Mouse (Mus musculus) forebrain, embryonic 14.5 days (tissue): Measurements from ENCODE around the gene Pdcd1lg2. TPM values are rescaled to one million over a fixed set of nuclear protein-coding genes. Genes with fewer than 3 reads are reported as not detected.

ENCODE experiments used
- ATAC-seq: fragments of 200-750 bp; cut with Nextera tagmentation; 2 replicates; pipeline ENCODE4 v1.8.0; 2017; ENCODE audit warnings: mild to moderate bottlenecking, moderate library complexity
- DNase-seq: peaks from one replicate; pipeline ENCODE4 v3.0.0-alpha.2; 2015; ENCODE audit warnings: low spot score
- H3K27ac ChIP-seq: fragments of 300-500 bp; sonication (generic); 2 replicates; pipeline ENCODE4 v1.5.1; 2014; ENCODE audit warnings: low read depth, mild to moderate bottlenecking, control low read depth, low read length, moderate library complexity
- H3K27me3 ChIP-seq: fragments of 300-500 bp; sonication (generic); replicated peaks from 2 replicates; pipeline ENCODE4 v1.6.1; 2014; ENCODE audit warnings: low read length, control low read depth, mixed read lengths; ENCODE audit not compliant: control insufficient read depth, insufficient read depth
- H3K36me3 ChIP-seq: fragments of 300-500 bp; sonication (generic); 2 replicates; pipeline ENCODE4 v1.6.1; 2014; ENCODE audit warnings: low read length, control low read depth; ENCODE audit not compliant: control insufficient read depth, insufficient read depth
- H3K4me1 ChIP-seq: fragments of 300-500 bp; sonication (generic); 2 replicates; pipeline ENCODE4 v1.6.1; 2014; ENCODE audit warnings: antibody characterized with exemption, low read length, control low read depth; ENCODE audit not compliant: control insufficient read depth, insufficient read depth
- H3K4me2 ChIP-seq: fragments of 300-500 bp; sonication (generic); 2 replicates; pipeline ENCODE4 v1.6.1; 2014; ENCODE audit warnings: mild to moderate bottlenecking, control low read depth, low read length
- H3K4me3 ChIP-seq: fragments of 300-500 bp; sonication (generic); 2 replicates; pipeline ENCODE4 v1.5.1; 2014; ENCODE audit warnings: low read depth, low read length, control low read depth
- H3K9ac ChIP-seq: fragments of 300-500 bp; sonication (generic); 2 replicates; pipeline ENCODE4 v1.6.1; 2014; ENCODE audit warnings: mild to moderate bottlenecking, low read length, control low read depth, moderate library complexity
- H3K9me3 ChIP-seq: fragments of 300-500 bp; sonication (generic); replicated peaks from 2 replicates; pipeline ENCODE4 v1.6.1; 2016; ENCODE audit warnings: low read length, control low read depth, mixed read lengths; ENCODE audit not compliant: control insufficient read depth
- WGBS: fragments of 180-500 bp; shearing (Covaris S2); extraction: QIAGEN DNeasy Blood & Tissue Kit; methylation state at CpG from one replicate; pipeline ENCODE4 v1.1.7; 2014; 5-methylcytosine and 5-hydroxymethylcytosine counted together
- polyA plus RNA-seq: library from polyadenylated mRNA; unstranded; fragments of >200 nt; fragmentation: Nextera tagmentation; extraction: Ambion mirVana; gene quantifications from 2 replicates; pipeline ENCODE4 v1.2.1, GENCODE M21; 2014

Gene Pdcd1lg2
- polyA plus RNA-seq, 1 experiment from 2014 or later = not detected

GRCm38 (mm10) chr19:29513111-29513766, 102.5 kb downstream of the Pdcd1lg2 start:
- Histone ChIP-seq H3K4me2 (no peak overlapping the region), H3K36me3 (no peaks in the 10 kb centered on the region), H3K9ac (no peak overlapping the region), H3K27ac (no peak overlapping the region), H3K4me3 (no peak overlapping the region), H3K27me3 (no peaks in the 10 kb centered on the region), H3K9me3 (no peaks in the 10 kb centered on the region), H3K4me1 (no peaks in the 10 kb centered on the region)
- ATAC-seq (no peak), DNase-seq (no peak)
- 54% methylated on average over 2 of the region's 2 CpGs for WGBS

DNA sequence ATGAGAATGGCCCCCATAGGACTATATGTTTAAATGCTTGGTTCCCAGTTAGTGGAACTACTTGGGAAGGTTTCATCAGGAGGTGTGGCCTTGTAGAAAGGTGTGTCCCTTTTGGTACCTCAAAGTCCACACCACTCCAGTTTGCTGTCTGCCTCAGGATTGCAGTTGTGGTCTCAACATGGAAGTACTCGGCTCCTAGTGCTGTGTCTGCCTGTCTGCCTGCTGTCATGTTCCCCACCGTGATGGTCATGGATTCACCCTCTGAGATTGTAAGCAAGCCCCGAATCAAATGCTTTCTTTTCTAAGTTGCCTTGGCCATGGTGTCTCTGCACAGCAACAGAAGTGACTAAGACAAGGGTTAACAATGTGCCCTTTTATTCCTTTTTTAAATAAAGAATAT, 103.4 kb downstream of the Pdcd1lg2 start:
- ATAC-seq (no peak), DNase-seq (no peak)
- H3K36me3 ChIP-seq = no peaks in the 10 kb centered on the region
- H3K9me3 ChIP-seq = no peaks in the 10 kb centered on the region
- H3K4me2 ChIP-seq = no peak overlapping the region
- H3K4me1 ChIP-seq = no peaks in the 10 kb centered on the region
- H3K27ac ChIP-seq = no peak overlapping the region
- no peaks in the 10 kb centered on the region for H3K27me3 ChIP-seq
- WGBS = 86% methylated on average over 3 of the region's 3 CpGs
- no peak overlapping the region for H3K4me3 ChIP-seq
- H3K9ac ChIP-seq = no peak overlapping the region

- Histone ChIP-seq H3K4me2 (no peak overlapping the region), H3K4me3 (no peak overlapping the region), H3K27ac (no peak overlapping the region), H3K27me3 (no peaks in the 10 kb centered on the region), H3K9me3 (no peaks in the 10 kb centered on the region), H3K4me1 (no peaks in the 10 kb centered on the region), H3K36me3 (no peaks in the 10 kb centered on the region), H3K9ac (no peak overlapping the region)
- 94% methylated on average over 3 of the region's 3 CpGs for WGBS
- ATAC-seq = no peak
- no peak for DNase-seq
These were observed 104.7 kb downstream of the Pdcd1lg2 start for GRCm38 (mm10) chr19:29515386-29515785.

- no peaks in the 10 kb centered on the region for H3K4me1 ChIP-seq
- ATAC-seq = no peak
- no peak overlapping the region for H3K4me2 ChIP-seq
- no peak overlapping the region for H3K9ac ChIP-seq
- H3K4me3 ChIP-seq = no peak overlapping the region
- H3K27me3 ChIP-seq = no peaks in the 10 kb centered on the region
- 72% methylated on average over 10 of the region's 10 CpGs for WGBS
- no peak for DNase-seq
- no peak overlapping the region for H3K27ac ChIP-seq
- no peaks in the 10 kb centered on the region for H3K36me3 ChIP-seq
- H3K9me3 ChIP-seq = no peaks in the 10 kb centered on the region
These were observed 105.3 kb downstream of the Pdcd1lg2 start for GRCm38 (mm10) chr19:29515991-29516390.

DNA sequence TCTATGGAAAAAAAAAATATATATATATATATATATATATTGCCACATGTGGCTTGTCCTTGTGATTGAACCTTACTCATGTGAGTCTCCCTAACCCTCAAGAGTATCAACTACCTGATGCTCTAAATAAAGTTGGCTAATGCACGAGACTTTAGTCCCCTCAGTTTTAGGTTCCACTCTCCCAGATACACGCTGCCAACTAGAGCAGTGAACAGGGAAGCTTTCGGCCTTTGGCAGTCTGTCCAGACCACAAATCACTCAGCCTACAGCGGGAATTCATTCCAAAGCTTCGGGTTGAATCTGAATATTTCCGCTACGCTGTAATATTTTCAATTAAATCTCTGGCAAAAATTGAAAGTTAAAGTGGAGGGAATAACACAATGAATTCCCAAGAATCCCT, 107.7 kb downstream of the Pdcd1lg2 start:
- no peaks in the 10 kb centered on the region for H3K27me3 ChIP-seq
- H3K36me3 ChIP-seq = no peaks in the 10 kb centered on the region
- DNase-seq (no peak), ATAC-seq (no peak)
- no peak overlapping the region for H3K27ac ChIP-seq
- H3K4me3 ChIP-seq = no peak overlapping the region
- H3K4me2 ChIP-seq = no peak overlapping the region
- H3K9me3 ChIP-seq = no peaks in the 10 kb centered on the region
- H3K4me1 ChIP-seq = peaks cover 2% of the 10 kb centered on the region
- H3K9ac ChIP-seq = no peak overlapping the region
- WGBS = 93% methylated on average over 7 of the region's 7 CpGs

DNA sequence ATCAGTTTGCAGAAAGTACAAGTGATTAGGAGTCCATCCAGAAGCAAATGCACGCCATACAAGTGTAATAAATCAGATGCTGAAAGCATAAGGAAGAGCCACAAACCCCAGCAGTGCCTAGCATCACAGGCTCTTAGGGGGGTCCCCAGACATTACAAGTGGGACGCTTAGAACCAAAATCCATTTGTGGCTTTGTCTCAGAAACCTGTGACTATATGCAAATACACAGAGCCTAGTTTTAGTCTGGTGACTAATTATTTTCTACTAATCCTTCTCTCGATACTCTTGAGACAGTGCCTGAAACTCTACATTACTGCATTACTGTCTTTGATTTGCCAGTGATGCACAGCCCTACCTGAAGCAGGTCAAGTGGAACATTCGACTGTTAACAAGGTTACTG, 108.2 kb downstream of the Pdcd1lg2 start:
- peaks cover 7% of the 10 kb centered on the region for H3K4me1 ChIP-seq
- H3K9ac ChIP-seq = no peak overlapping the region
- no peak for ATAC-seq
- no peaks in the 10 kb centered on the region for H3K27me3 ChIP-seq
- H3K4me3 ChIP-seq = no peak overlapping the region
- no peak overlapping the region for H3K4me2 ChIP-seq
- H3K27ac ChIP-seq = no peak overlapping the region
- no peak for DNase-seq
- 78% methylated on average over 4 of the region's 4 CpGs for WGBS
- H3K36me3 ChIP-seq = no peaks in the 10 kb centered on the region
- no peaks in the 10 kb centered on the region for H3K9me3 ChIP-seq

Other genes with a start within 250 kb of the Pdcd1lg2 start
- 15.6 and 18.2 TPM in 2 replicates for gene Jak2, start 159.1 kb upstream of the Pdcd1lg2 start, polyA plus RNA-seq
- gene Insl6, start 85.6 kb upstream of the Pdcd1lg2 start, polyA plus RNA-seq = 2.3 and 3.2 TPM in 2 replicates
- 3.9 and 4.0 TPM in 2 replicates for gene Rln1, start 76.2 kb upstream of the Pdcd1lg2 start, polyA plus RNA-seq
- gene Plgrkt, start 43.5 kb upstream of the Pdcd1lg2 start, polyA plus RNA-seq = 109 TPM in 2 replicates
- 0.46 and 0.74 TPM in 2 replicates for gene Cd274, start 43.5 kb upstream of the Pdcd1lg2 start, polyA plus RNA-seq
- gene Ric1, start 111.4 kb downstream of the Pdcd1lg2 start, polyA plus RNA-seq = 9.4 and 12.1 TPM in 2 replicates
- gene Ermp1, start 237.5 kb downstream of the Pdcd1lg2 start, polyA plus RNA-seq = 5.2 and 5.3 TPM in 2 replicates